Mouse (Mus musculus): ENCODE results near the gene Zfp663.

DNA sequence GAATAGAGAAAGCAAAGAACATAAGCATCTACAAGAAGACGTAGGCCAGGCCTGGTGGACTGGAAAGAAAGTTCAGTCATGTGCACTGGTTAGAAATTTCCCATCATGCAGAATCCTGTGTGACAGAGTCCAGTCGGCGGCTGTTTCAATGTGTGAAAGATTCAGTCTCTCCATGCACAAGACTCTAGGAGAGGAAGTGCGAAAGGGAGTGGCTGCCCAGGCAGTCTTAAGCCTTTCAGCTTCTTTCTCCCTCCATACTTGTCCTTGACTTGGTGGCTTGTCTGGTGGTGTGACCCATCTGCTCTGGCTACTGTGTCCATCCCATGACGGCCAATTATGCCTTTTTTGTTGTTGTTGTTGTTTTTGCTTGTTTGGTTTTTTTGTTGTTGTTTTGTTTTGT, 22.3 kb downstream of the Zfp663 start:
- TF ChIP-seq POLR2A (IDR thresholded peaks at IDR 0.05; ENCODE audit: insufficient read length, low read depth) (no peak), USF1 (IDR thresholded peaks at IDR 0.05; ENCODE audit: low read depth) (no peak), E2F4 (IDR thresholded peaks at IDR 0.05; ENCODE audit: insufficient read depth) (no peak), MAX (IDR thresholded peaks at IDR 0.05; ENCODE audit: low read depth) (no peak), TCF12 (IDR thresholded peaks at IDR 0.05; ENCODE audit: insufficient read depth, poor library complexity, severe bottlenecking) (no peak), POLR2AphosphoS2 (IDR thresholded peaks at IDR 0.05; ENCODE audit: insufficient read length, low read depth) (no peak), REST (IDR thresholded peaks at IDR 0.05; ENCODE audit: insufficient read depth, insufficient read length) (no peak), MYOD1 (IDR thresholded peaks at IDR 0.05; ENCODE audit: control insufficient read depth in 1 of 3, insufficient read length in 2 of 3, low read depth in 2 of 3) (no peak), SRF (IDR thresholded peaks at IDR 0.05; ENCODE audit: control insufficient read depth, insufficient read length, low read depth) (no peak), TCF3 (IDR thresholded peaks at IDR 0.05; ENCODE audit: insufficient read length, low read depth) (no peak), CEBPB (IDR thresholded peaks at IDR 0.05; ENCODE audit: insufficient read depth, poor library complexity, severe bottlenecking) (no peak)
